Mouse (Mus musculus) embryonic fibroblast, embryonic 13.5 days (primary cell): Measurements from ENCODE around the gene Dck. TPM values are rescaled to one million over a fixed set of nuclear protein-coding genes. Genes with fewer than 3 reads are reported as not detected.
A peak's percentile ranks its signal among the peaks of the same experiment; 100 is the strongest.
"Not testable (repeated sequence)": the region's sequence is repeated elsewhere in the genome, so short reads cannot be mapped to it uniquely, and the experiment has no call there.

Experiments used
- H3K27ac ChIP-seq: 2 replicates; pipeline ENCODE4 v1.5.1; 2012; ENCODE audit warnings: low read length, control low read depth, inconsistent platforms; ENCODE audit not compliant: insufficient read depth
- H3K4me1 ChIP-seq: 2 replicates; pipeline ENCODE4 v1.6.1; 2011; ENCODE audit warnings: low read length; ENCODE audit not compliant: control insufficient read depth, insufficient read depth
- H3K4me3 ChIP-seq: 2 replicates; pipeline ENCODE4 v1.5.1; 2011; ENCODE audit warnings: mild to moderate bottlenecking, control low read depth, low read length; ENCODE audit not compliant: insufficient read depth
- CTCF ChIP-seq: IDR thresholded peaks from 2 replicates; pipeline ENCODE4 v1.5.1; 2011; ENCODE audit warnings: mild to moderate bottlenecking, control low read depth, low read length, moderate library complexity, borderline replicate concordance; ENCODE audit not compliant: insufficient read depth
- POLR2A ChIP-seq: IDR thresholded peaks from 2 replicates; pipeline ENCODE4 v1.6.1; 2011; ENCODE audit warnings: low read depth, mild to moderate bottlenecking, control low read depth, low read length, moderate library complexity
- polyA plus RNA-seq: library from polyadenylated mRNA; stranded (reverse); fragments of >200 nt; gene quantifications from 2 replicates; pipeline ENCODE4 v1.2.4, GENCODE M21; 2011; ENCODE audit warnings: low read depth; ENCODE audit not compliant: missing spikeins, insufficient read length

Gene Dck
- 19.4 and 21.6 TPM in 2 replicates for polyA plus RNA-seq

- Histone ChIP-seq H3K4me3 (peak within 1 kb of the TSS; percentile 89), H3K4me1 (peaks cover 4% of the 10 kb centered on the region; the same call in 1 of the 2 replicates), H3K27ac (peak within 1 kb of the TSS; percentile 45)
- TF ChIP-seq POLR2A: peak; percentile 70
- TF ChIP-seq CTCF: no peak
Measured at GRCm38 (mm10) chr5:88764987-88765481, at the start of gene Dck. TSS of gene Dck (plus strand) at chr5:88764996.

GRCm38 (mm10) chr5:88716983-88717382, 47.8 kb upstream of the Dck start:
- TF ChIP-seq POLR2A: no peak
- no peaks in the 10 kb centered on the region for H3K4me1 ChIP-seq
- no peak overlapping the region for H3K4me3 ChIP-seq
- H3K27ac ChIP-seq: no peak overlapping the region

GRCm38 (mm10) chr5:88720116-88721002, 44.4 kb upstream of the Dck start, which contains the start of gene Mob1b:
TSS of gene Mob1b (plus strand) at chr5:88720855.
- H3K4me3 ChIP-seq: peak within 1 kb of the TSS; percentile 78
- peak within 1 kb of the TSS; percentile 29; the same call in 1 of the 2 replicates for H3K27ac ChIP-seq
- peak; percentile 98 for TF ChIP-seq POLR2A
- TF ChIP-seq CTCF: no peak
- H3K4me1 ChIP-seq: peaks cover 12% of the 10 kb centered on the region

GRCm38 (mm10) chr5:88721003-88721475, 43.8 kb upstream of the Dck start:
- H3K4me1 ChIP-seq: peaks cover 12% of the 10 kb centered on the region
- TF ChIP-seq POLR2A (no peak), CTCF (no peak)

GRCm38 (mm10) chr5:88721565-88722212, 43.1 kb upstream of the Dck start:
- Histone ChIP-seq H3K27ac (no peak overlapping the region), H3K4me1 (peaks cover 12% of the 10 kb centered on the region), H3K4me3 (peak overlapping the region; percentile 78)
- TF ChIP-seq CTCF: no peak
- no peak for TF ChIP-seq POLR2A

More at GRCm38 (mm10) chr5:88721003-88721475, 43.8 kb upstream of the Dck start:
- H3K27ac ChIP-seq: 0 out of 2 replicates have a peak overlapping the region, but pooled peaks have one; percentile 29
- H3K4me3 ChIP-seq: peak overlapping the region; percentile 78

GRCm38 (mm10) chr5:88722213-88722600, 42.6 kb upstream of the Dck start:
- peaks cover 12% of the 10 kb centered on the region for H3K4me1 ChIP-seq
- H3K27ac ChIP-seq: no peak overlapping the region
- H3K4me3 ChIP-seq: peak overlapping the region; percentile 78
- TF ChIP-seq CTCF (no peak), POLR2A (no peak)

GRCm38 (mm10) chr5:88724030-88724429, 40.8 kb upstream of the Dck start:
- TF ChIP-seq POLR2A (no peak), CTCF (no peak)
- Histone ChIP-seq H3K4me1 (peaks cover 12% of the 10 kb centered on the region), H3K4me3 (no peak overlapping the region), H3K27ac (no peak overlapping the region; the same call in 1 of the 2 replicates)

- no peak overlapping the region for H3K4me3 ChIP-seq
- no peak for TF ChIP-seq CTCF
- no peak for TF ChIP-seq POLR2A
- no peak overlapping the region for H3K27ac ChIP-seq
- peaks cover 7% of the 10 kb centered on the region for H3K4me1 ChIP-seq
Measured at GRCm38 (mm10) chr5:88727593-88728144, 37.1 kb upstream of the Dck start.

- Histone ChIP-seq H3K27ac (no peak overlapping the region), H3K4me3 (no peak overlapping the region), H3K4me1 (no peaks in the 10 kb centered on the region)
- TF ChIP-seq CTCF: no peak
Measured at GRCm38 (mm10) chr5:88734786-88735185, 30.0 kb upstream of the Dck start.

- H3K27ac ChIP-seq, H3K4me3 ChIP-seq, H3K4me1 ChIP-seq: not testable (repeated sequence)
Measured at GRCm38 (mm10) chr5:88741065-88741464, 23.7 kb upstream of the Dck start.
